Mouse (Mus musculus) monocyte, adult 5-6 weeks (primary cell): ENCODE measurements around the gene Crtc2. TPM values are rescaled to one million over a fixed set of nuclear protein-coding genes. Genes with fewer than 3 reads are reported as not detected.
A peak's percentile ranks its signal among the peaks of the same experiment; 100 is the strongest.
"Not testable (repeated sequence)": the region's sequence is repeated elsewhere in the genome, so short reads cannot be mapped to it uniquely, and the experiment has no call there.

Experiments used
- ATAC-seq: fragments of 153-309, 156-312 bp; replicated peaks from 2 replicates; pipeline ENCODE4 v1.8.0; 2017; ENCODE audit warnings: mild to moderate bottlenecking; ENCODE audit not compliant: low TSS enrichment, insufficient number of reproducible peaks, severe bottlenecking, poor library complexity, low FRiP score
- total RNA-seq: library from RNA; stranded (forward); fragments of 200-1000, 200-491, 200-594 nt; gene quantifications from 3 replicates; pipeline ENCODE4 v1.2.3, GENCODE M21; 2017

Gene Crtc2
- total RNA-seq, 1 experiment from 2014 or later, result 19.9 TPM

DNA sequence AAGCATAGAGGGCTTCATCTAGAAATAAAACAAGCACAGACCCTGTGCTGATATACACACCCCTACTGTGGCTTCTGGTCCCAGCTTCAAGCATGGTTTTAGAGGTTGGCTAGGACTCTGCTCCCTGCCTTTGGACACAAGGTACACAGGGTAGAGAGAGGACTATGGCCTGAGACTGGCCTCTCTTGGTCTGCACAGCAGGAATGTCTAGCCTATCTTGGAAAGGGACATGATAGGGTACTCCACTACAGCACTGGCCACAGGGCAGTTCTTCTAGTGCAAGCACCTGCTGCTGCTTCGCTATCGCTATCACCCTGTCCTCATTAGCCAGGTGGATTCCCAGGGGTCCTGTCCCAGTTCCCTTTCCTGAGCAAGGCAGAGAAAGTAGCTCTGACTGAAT lies 12.7 kb upstream of the Crtc2 start:
- no peak for ATAC-seq

DNA sequence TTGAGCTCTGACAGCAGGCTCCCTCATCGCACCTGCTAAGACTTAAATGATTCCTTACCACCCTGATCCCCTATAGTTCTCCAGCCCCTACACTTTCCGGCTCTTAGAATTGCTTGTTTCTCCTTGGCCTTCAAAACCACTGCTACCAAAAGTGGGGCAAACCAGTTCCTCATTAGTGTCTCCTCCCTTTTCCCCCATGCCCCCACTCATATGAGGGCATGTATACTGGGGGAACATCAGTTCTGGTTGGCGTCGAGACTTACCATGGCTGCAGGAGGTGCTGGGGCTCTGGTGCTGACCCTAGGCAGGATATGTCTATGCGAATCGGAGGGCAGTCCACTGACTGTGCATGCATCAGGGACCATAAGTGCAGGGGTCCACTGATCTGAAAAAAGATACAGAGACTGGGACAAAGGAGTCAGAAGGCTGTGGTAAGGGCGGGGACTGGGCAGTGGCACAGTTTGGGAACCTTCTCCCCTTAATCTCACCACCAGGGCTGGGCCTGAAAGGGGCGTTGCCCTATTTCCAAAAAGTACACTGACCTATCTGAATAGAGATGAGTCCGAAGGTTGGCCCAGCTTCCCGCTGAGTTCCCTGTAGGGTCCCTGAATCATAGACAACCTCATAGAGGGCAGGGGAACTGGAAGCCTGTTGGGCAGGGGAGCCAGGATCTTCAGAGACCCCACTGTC lies 12.1 kb upstream of the Crtc2 start:
- ATAC-seq, result no peak

DNA sequence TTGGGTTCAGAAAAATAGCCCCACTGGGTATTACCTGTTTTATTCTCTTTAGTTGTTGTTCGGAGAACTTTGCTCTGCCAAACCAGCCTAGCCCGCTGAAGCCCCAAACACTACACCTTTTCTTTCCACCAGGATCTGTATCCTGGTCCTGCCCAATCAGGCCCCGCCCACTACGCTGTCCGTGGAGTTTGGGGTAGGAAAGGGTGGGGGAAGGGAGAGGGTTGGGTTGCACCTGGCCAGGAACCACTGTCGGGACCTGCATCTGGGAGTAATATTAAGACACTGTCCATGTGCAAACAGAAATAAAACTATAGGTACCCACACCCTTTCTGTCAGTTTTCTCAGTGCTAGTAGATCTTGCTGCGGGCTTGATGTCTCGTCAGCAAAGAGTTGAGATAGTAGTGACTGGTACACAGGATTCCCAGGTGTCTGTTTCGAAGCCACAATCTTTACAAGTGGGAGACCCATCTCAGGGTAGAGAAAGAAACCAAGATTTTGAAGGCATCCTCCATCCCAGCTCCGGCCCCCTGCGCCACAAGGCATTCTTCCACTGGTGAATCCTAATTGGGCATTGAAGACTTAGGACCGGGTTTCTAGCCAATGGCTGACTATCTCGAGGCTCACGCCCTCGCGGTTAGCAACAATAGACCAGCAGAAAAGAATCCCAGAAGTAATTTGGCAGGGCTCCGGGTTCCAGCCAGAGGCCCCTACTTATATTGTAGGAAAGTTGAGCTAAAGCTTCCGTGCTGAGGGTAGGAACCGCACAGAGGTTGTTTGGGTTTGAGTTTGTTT lies 10.8 kb upstream of the Crtc2 start, which contains the start of gene Creb3l4:
Gene Creb3l4, minus strand, starts transcription at position 529 of the 792 bp plus-strand sequence.
- ATAC-seq, result no peak

DNA sequence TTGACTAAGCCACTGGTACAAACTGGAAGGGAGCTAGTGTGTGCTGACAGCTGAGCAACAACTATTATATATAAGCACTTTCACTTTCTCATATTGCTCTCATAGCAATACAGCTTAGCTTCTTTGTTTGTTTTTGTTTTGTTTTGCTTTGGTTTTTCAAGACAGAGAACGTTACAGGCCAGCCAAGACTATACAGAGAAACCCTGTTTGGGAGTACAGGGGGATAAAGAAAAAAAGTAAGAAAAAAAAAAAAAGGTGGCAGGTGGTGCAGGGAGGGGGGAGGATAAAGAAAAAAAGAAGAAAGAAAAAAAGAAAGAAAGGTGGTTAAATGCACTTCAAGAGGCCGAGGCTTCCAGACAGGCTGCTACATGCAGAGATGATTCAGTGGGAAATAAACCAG lies 8.6 kb upstream of the Crtc2 start:
- no peak for ATAC-seq

DNA sequence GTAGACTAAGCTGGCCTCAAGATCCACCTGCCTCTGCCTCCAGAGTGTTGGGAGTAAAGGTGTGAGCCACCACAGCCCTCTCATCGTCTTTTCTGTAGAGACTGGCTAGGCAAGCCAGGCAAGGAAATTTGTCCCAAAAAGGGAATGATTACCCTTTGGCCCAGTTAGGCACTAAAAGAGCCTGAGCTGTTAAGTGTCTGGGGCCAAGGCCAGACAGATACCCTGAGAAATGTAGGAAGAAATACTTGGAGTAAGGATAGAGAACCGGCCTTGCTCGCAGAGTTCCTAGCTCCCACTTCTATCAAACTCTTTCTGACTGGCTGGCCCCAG lies 6.4 kb upstream of the Crtc2 start:
- no peak for ATAC-seq

DNA sequence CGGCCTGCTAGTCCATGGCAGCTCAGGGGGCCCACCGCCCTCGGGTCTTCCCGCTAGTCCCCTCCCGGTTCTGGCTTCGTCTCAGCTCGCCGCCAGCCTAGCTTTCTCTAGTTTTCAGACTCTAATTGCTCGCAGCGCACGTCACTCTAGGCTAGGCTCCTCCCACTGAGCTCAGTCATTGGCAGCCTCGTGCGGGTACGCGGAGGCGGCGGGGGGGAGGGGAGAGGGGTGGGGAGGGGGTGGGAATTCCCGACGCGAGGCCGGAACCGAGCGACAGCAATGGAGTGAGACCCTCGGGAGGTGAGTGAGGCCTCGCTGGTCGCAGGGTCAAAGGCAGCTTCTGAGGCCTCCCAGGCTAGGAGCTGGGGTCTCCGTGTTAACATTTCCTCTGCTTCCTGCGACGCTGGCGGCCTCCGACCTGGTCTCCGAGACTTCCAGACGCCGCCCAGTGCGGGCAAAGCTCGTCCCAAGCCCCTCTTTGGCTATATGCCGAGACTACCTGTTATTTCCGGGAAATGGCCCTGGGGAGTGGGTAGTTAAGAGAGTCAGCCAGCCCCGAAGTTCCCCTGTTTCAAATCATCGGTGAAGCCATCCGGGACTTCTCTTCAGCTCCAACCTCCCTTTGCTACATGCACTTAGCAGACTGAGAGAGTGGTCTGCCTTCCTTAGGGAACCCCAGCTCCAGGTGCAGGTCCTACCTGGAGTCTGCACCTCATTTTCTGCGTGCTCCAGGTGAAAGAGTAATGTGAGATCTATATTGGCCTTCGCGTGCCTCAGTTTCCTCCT lies 5.8 kb upstream of the Crtc2 start, which contains the start of gene Slc39a1:
Gene Slc39a1, plus strand, starts transcription at position 213 of the 786 bp plus-strand sequence.
- peak; percentile 93 for ATAC-seq

DNA sequence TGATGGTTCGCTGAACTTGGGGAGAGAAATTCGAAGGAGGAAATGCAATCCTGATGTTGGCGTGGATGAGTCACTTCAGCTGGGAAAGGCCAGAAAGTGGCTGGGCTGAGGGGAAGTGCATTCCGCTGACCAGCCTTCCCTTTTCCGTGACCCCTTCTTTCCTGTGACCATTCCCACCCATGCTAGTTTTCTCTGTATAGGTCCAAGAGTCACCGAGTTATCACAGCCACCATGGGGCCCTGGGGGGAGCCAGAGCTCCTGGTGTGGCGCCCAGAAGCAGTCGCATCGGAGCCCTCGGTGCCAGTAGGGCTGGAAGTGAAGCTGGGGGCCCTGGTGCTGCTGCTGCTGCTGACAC lies 5.2 kb upstream of the Crtc2 start:
- peak; percentile 7; the same call in 1 of the 2 replicates for ATAC-seq

DNA sequence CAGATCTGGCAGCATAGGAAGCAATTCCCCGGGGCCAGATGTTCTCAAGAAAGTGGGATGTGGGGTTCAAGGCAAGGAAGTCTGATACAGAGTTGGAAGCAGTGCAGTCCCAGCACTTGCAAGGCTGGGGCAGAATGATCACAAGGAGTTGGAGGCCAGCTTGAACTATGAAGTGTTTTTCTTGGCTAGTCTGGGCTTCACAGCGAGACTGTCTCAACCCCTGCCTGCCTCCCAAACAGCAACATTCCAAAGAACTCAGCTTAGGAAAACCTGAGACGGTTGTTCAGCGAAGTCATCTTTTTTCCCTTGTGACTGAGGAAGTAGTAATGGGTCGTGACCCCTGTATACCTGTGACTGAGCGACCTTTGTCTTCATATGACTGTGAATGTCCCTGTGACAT lies 3.2 kb upstream of the Crtc2 start:
- ATAC-seq, result no peak

DNA sequence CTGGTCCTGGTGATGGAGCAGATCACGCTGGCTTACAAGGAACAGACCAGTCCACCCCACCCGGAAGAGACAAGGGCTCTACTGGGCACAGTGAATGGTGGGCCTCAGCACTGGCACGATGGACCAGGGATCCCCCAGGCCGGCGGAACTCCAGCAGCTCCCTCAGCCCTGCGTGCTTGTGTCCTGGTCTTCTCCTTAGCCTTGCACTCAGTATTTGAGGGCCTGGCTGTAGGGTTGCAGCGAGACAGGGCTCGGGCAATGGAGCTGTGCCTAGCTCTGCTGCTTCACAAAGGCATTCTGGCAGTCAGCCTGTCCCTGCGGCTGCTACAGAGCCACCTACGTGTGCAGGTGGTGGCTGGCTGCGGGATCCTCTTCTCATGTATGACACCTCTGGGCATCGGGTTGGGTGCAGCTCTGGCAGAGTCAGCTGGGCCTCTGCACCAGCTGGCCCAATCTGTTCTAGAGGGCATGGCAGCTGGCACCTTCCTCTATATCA lies 2.2 kb upstream of the Crtc2 start:
- not testable (repeated sequence) for ATAC-seq

DNA sequence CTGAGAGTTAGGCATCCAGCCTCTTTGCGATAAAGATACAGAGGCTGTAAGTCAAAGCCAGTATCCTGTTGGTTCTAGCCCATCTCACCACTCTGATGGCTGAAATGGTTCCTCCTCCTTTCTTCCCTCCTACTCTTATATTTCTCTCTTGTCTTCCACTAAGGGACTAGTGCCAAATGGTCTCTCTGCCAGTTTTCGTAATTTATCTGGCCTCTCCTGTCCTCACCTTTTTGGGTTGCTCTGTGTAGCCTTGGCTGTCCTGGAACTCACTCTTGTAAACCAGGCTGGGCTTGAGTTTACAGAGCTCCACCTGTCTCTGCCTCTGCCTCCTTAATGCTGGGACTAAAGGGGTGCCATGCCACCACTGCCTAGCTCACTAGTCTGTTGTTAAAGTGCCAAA lies 1.3 kb upstream of the Crtc2 start:
- ATAC-seq, result not testable (repeated sequence)

DNA sequence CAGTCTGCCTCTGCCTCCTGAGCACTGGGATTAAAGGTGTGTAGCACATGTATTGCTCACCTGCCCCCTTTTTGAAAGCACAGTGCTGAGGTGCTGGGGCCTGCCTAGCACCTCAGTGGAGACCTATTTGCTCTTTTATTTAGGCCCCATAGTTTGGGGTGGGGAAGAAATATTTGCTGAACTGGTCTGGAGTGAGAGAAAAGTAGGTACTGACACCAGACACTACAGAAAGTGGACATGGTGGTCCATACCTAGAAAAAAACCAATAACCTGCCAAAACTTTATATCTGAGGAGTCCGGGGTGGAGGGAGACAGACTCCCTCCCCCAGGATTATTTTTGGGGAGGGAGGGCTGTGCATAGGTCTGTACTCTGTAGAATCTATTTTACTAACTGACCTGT lies 789 bp upstream of the Crtc2 start:
- ATAC-seq, result not testable (repeated sequence)

DNA sequence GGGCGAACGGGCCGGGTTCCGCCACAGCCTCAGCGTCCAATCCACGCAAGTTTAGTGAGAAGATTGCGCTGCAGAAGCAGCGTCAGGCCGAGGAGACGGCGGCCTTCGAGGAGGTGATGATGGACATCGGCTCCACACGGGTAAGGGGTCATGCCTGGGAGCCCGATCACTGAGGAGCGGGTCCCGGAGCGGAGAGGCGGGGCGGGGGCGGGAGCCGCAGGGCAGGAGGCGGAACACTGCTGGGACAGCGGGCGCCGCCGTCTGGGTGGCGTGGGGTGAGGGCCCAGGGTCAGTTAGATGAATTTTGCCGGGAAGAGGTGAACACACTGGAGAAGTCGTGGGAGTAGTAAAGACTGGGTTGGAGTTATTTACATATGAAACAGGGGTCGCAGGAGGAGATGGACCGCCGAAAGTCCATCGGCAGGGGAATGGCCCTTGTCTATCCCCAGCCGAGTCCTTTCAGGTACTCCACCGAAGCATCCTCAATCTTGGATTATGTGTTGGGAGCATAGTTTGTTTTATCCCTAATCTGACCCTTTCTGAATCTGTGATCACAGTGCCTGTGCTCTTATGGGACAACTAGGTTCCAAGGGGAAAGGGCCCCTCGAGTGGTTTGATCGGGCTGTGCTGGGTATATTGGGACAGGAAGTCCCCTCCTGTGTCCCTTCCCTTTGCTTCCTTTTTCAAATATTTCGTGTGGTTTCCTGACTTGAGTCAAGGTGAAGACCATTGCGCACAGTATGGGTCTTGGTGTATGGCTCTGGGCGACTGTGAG lies 643 bp downstream of the Crtc2 start:
- ATAC-seq, result peak; percentile 23

DNA sequence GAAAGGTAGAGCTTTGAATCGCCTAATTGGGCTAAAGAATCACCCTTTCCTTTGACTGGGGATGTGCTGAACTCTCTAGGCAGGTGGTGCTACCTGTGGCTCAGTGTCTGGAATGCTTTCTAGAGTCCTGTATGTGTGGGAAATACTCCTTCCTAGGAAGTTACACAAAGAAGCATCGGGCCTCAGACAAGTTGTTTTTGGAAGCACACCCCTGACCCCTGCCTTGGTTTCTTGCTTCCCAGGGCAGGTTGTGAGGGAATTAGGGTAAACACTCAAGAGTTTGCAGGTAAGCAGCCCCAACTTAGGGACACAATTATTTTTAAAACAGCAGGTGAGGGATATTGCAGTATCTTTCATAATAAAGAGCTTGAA lies 1.2 kb downstream of the Crtc2 start:
- ATAC-seq, result no peak

DNA sequence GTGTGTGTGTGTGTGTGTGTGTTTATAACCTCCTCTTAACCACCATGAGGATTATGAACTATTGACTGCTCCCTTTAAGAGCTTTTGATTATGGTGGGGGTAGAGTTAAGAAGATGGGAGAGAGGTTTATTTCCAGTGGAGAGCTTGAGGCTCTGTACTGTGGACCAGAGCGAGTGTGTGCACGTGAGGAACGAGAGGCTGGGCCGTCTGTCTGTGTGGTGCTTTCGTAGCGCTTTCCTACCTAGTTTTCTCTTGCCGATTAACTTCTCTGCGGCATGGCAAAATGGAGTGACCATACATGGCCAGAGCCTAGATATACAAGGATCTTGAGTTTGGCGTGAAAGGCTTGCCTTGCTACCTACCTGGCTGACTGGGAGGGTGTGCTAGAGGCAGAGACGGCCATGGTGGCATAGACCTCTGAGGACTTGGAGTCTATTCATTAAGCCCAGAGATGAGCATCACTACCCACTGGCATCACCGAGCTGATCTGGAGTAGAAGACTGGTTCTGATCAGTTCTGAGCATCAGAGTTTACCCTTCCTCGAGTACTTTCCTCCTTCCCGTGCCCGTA lies 1.9 kb downstream of the Crtc2 start:
- no peak for ATAC-seq

DNA sequence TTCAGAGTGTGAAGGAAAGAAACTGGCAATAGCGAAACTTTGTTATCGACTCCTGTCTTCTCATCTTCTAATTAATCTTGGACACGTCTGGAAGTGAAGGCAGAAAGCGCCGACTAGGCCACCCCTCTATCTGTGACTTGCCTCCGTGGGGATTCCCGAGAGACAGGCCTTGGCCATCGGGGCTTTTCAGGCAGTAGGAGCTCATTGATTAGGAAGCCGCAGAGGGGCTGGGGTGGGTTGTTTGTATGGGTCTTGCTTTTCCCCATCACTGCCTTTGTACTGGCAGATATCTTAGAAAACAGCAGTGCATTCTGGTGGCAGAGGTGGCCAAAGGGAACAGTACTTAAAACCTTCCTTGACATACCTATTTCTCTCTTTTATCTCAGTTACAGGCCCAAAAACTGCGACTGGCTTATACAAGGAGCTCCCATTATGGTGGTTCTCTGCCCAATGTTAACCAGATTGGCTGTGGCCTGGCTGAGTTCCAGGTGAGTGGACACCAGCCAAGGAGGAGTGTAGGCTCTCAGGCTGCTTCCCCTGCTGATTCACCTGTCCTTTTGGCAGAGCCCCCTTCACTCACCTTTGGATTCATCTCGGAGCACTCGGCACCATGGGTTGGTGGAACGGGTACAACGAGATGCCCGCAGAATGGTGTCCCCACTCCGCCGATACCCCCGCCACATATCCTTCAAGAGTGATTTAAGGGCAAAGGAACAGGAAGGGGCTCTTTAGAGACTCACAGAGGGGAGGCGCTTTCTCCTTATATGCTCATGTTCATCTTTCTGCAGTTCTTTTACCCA lies 3.0 kb downstream of the Crtc2 start:
- ATAC-seq, result no peak

DNA sequence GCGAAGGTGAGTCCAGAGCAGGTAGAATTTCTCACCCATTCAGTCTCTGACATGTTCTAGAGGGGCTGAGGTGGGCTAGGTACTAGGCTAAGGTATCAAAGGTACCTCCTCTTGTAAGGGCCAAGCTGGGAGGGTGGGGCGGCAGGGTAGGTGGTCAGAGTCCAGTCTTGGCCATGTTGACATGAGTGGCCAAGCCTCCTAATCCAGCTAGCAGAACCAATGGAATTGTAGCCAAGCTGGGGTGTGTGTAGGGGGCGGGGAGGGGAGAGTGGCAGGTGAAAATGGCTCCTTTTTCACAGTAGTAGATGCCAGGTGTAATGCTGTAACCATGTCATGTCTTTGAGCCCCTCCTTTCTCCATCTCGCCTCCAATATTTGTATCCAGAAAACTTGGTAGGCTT lies 4.6 kb downstream of the Crtc2 start:
- ATAC-seq, result no peak

DNA sequence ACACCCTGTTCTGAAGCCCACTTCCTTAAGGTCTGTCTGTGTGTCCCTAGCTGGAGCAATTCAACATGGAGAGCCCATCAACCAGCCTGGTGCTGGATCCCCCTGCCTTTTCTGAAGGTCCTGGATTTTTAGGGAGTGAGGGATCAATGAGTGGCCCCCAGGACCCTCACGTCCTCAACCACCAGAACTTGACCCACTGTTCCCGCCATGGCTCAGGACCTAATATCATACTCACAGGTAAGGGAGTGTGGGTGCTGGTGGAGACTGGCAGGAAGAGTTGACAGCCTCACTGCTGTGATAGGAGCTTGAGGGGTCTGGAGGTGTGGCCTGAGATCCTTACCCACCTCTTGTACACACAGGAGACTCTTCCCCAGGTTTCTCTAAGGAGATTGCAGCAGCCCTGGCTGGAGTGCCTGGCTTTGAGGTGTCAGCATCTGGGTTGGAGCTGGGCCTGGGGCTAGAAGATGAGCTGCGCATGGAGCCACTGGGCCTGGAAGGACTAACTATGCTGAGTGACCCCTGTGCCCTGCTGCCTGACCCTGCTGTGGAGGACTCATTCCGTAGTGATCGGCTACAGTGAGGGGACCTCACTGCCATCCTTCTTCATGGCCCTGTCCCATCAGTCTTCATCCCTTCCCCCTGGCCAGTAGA lies 9.3 kb downstream of the Crtc2 start:
- no peak for ATAC-seq
